Mouse (Mus musculus) myocyte (in vitro differentiated cells): ENCODE measurements around the gene Panx1. TPM values are rescaled to one million over a fixed set of nuclear protein-coding genes. Genes with fewer than 3 reads are reported as not detected.

Experiments used
- H3K27me3 ChIP-seq: one replicate; pipeline ENCODE4 v1.6.1; 2011; ENCODE audit not compliant: control insufficient read depth, insufficient read depth, insufficient read length
- H3K36me3 ChIP-seq: one replicate; pipeline ENCODE4 v1.6.1; 2011; ENCODE audit not compliant: control insufficient read depth, insufficient read depth
- H3K4me2 ChIP-seq: one replicate; pipeline ENCODE4 v1.6.1; 2011; ENCODE audit warnings: low read depth, control low read depth
- H3K4me3 ChIP-seq: one replicate; pipeline ENCODE4 v1.5.1; 2011; ENCODE audit warnings: mild to moderate bottlenecking, control low read depth, moderate library complexity
- H3K79me2 ChIP-seq: one replicate; pipeline ENCODE4 v1.6.1; 2011; ENCODE audit not compliant: control insufficient read depth, insufficient read depth
- H3ac ChIP-seq: one replicate; pipeline ENCODE4 v1.6.1; 2011; ENCODE audit not compliant: control insufficient read depth, insufficient read length
- CEBPB ChIP-seq: IDR thresholded peaks from 2 replicates; pipeline ENCODE4 v1.6.1; 2011; ENCODE audit warnings: mild to moderate bottlenecking, moderate library complexity; ENCODE audit not compliant: poor library complexity, insufficient read depth, severe bottlenecking
- E2F4 ChIP-seq: IDR thresholded peaks from one replicate; pipeline ENCODE4 v1.6.1; 2011; ENCODE audit warnings: mild to moderate bottlenecking, control low read depth, moderate library complexity; ENCODE audit not compliant: insufficient read depth
- MAX ChIP-seq: IDR thresholded peaks from one replicate; pipeline ENCODE4 v1.6.1; 2011; ENCODE audit warnings: low read depth, mild to moderate bottlenecking, control low read depth
- MYOD1 ChIP-seq, 3 experiments: IDR thresholded peaks; one replicate each; pipeline ENCODE4 v1.6.1; 2011; ENCODE audit warnings: control low read depth in 2 of 3, low read depth in 2 of 3, mild to moderate bottlenecking in 2 of 3, moderate library complexity in 1 of 3; ENCODE audit not compliant: insufficient read length in 2 of 3, control insufficient read depth in 1 of 3
- MYOG ChIP-seq, 3 experiments: IDR thresholded peaks; one replicate each; pipeline ENCODE4 v1.6.1; 2011; ENCODE audit warnings: control low read depth in 2 of 3, low read depth in 2 of 3, mild to moderate bottlenecking in 2 of 3; ENCODE audit not compliant: insufficient read length in 2 of 3, control insufficient read depth in 1 of 3, insufficient read depth in 1 of 3
- POLR2A ChIP-seq: IDR thresholded peaks from one replicate; pipeline ENCODE4 v1.6.1; 2011; ENCODE audit warnings: low read depth, mild to moderate bottlenecking, control low read depth, moderate library complexity; ENCODE audit not compliant: insufficient read length
- POLR2AphosphoS2 ChIP-seq: IDR thresholded peaks from one replicate; pipeline ENCODE4 v1.6.1; 2011; ENCODE audit warnings: low read depth, control low read depth; ENCODE audit not compliant: insufficient read length
- REST ChIP-seq: IDR thresholded peaks from one replicate; pipeline ENCODE4 v1.6.1; 2011; ENCODE audit warnings: mild to moderate bottlenecking, control low read depth, moderate library complexity; ENCODE audit not compliant: insufficient read depth, insufficient read length
- SRF ChIP-seq: IDR thresholded peaks from one replicate; pipeline ENCODE4 v1.6.1; 2011; ENCODE audit warnings: low read depth; ENCODE audit not compliant: control insufficient read depth, insufficient read length
- TCF12 ChIP-seq: IDR thresholded peaks from one replicate; pipeline ENCODE4 v1.6.1; 2011; ENCODE audit warnings: mild to moderate bottlenecking, control low read depth; ENCODE audit not compliant: poor library complexity, insufficient read depth, severe bottlenecking
- TCF3 ChIP-seq: IDR thresholded peaks from one replicate; pipeline ENCODE4 v1.6.1; 2011; ENCODE audit warnings: low read depth, control low read depth; ENCODE audit not compliant: insufficient read length
- USF1 ChIP-seq: IDR thresholded peaks from one replicate; pipeline ENCODE4 v1.6.1; 2011; ENCODE audit warnings: low read depth, mild to moderate bottlenecking, control low read depth, moderate library complexity
- polyA plus RNA-seq: library from polyadenylated mRNA; unstranded; fragments of >200 nt; fragmentation: generic; extraction: Trizol; gene quantifications from one replicate; pipeline ENCODE4 v1.2.1, GENCODE M21; 2012; ENCODE audit warnings: missing spikeins

Gene Panx1
- polyA plus RNA-seq, 1 experiment = 54.7 TPM

- Histone ChIP-seq H3ac (peak overlapping the region; percentile 80), H3K36me3 (no peaks in the 10 kb centered on the region), H3K4me2 (no peak overlapping the region), H3K4me3 (no peak overlapping the region), H3K27me3 (no peaks in the 10 kb centered on the region), H3K79me2 (no peaks in the 10 kb centered on the region)
- TF ChIP-seq MAX (no peak), POLR2A (no peak), REST (no peak), USF1 (no peak), TCF12 (no peak), CEBPB (no peak), SRF (no peak), MYOG (IDR thresholded peaks at IDR 0.05; ENCODE audit: control insufficient read depth in 1 of 3, insufficient read depth in 1 of 3, insufficient read length in 2 of 3, low read depth in 2 of 3) (peak in 1 of 3 experiments; percentile 7), POLR2AphosphoS2 (no peak), MYOD1 (IDR thresholded peaks at IDR 0.05; ENCODE audit: control insufficient read depth in 1 of 3, insufficient read length in 2 of 3, low read depth in 2 of 3) (peak in 2 of 3 experiments; percentile 5 to 15), E2F4 (no peak), TCF3 (no peak)
Observed at GRCm38 (mm10) chr9:14988606-14989293, 56.5 kb downstream of the Panx1 start.

GRCm38 (mm10) chr9:14983141-14983540 is 62.1 kb downstream of the Panx1 start:
- Histone ChIP-seq H3ac (no peak overlapping the region), H3K4me2 (no peak overlapping the region), H3K4me3 (no peak overlapping the region), H3K36me3 (no peaks in the 10 kb centered on the region), H3K27me3 (no peaks in the 10 kb centered on the region), H3K79me2 (no peaks in the 10 kb centered on the region)
- no peak for TF ChIP-seq REST
- no peak for TF ChIP-seq TCF3
- TF ChIP-seq MAX = no peak
- no peak for TF ChIP-seq SRF
- no peak for TF ChIP-seq CEBPB
- TF ChIP-seq POLR2A = no peak
- no peak for TF ChIP-seq USF1
- no peak for TF ChIP-seq POLR2AphosphoS2

- Histone ChIP-seq H3K4me2 (no peak overlapping the region), H3K4me3 (no peak overlapping the region), H3K36me3 (no peaks in the 10 kb centered on the region), H3K79me2 (no peaks in the 10 kb centered on the region), H3K27me3 (no peaks in the 10 kb centered on the region), H3ac (no peak overlapping the region)
- TF ChIP-seq MAX = no peak
Observed at GRCm38 (mm10) chr9:14982683-14983082, 62.6 kb downstream of the Panx1 start.

- Histone ChIP-seq H3K4me2 (no peak overlapping the region), H3K36me3 (no peaks in the 10 kb centered on the region), H3K4me3 (no peak overlapping the region), H3ac (no peak overlapping the region), H3K27me3 (no peaks in the 10 kb centered on the region), H3K79me2 (no peaks in the 10 kb centered on the region)
- TF ChIP-seq MYOD1 (IDR thresholded peaks at IDR 0.05; ENCODE audit: control insufficient read depth in 1 of 3, insufficient read length in 2 of 3, low read depth in 2 of 3) = no peak
- no peak for TF ChIP-seq E2F4
- no peak for TF ChIP-seq MAX
- no peak for TF ChIP-seq TCF3
- TF ChIP-seq REST = no peak
- TF ChIP-seq USF1 = no peak
- no peak for TF ChIP-seq TCF12
- no peak for TF ChIP-seq MYOG (IDR thresholded peaks at IDR 0.05; ENCODE audit: control insufficient read depth in 1 of 3, insufficient read depth in 1 of 3, insufficient read length in 2 of 3, low read depth in 2 of 3)
- TF ChIP-seq CEBPB = no peak
- no peak for TF ChIP-seq SRF
- TF ChIP-seq POLR2A = no peak
- TF ChIP-seq POLR2AphosphoS2 = no peak
Observed at GRCm38 (mm10) chr9:14981539-14982155, 63.6 kb downstream of the Panx1 start.
